Mouse (Mus musculus) adrenal gland, postnatal 25 days (tissue): ENCODE results near the gene Hist1h2bn. TPM values are rescaled to one million over a fixed set of nuclear protein-coding genes. Genes with fewer than 3 reads are reported as not detected.
"Not testable (repeated sequence)": the region's sequence is repeated elsewhere in the genome, so short reads cannot be mapped to it uniquely, and the experiment has no call there.

Source experiments
- DNase-seq: peaks from one replicate; pipeline ENCODE4 v3.0.0; 2021; ENCODE audit warnings: mixed read lengths
- long read RNA-seq: library from polyadenylated mRNA; stranded (forward); transcript quantifications from one replicate; pipeline ENCODE4 v2.0.0, GENCODE M21; 2021
- total RNA-seq: library from RNA; stranded (reverse); gene quantifications from 2 replicates; pipeline ENCODE4 v1.2.3, GENCODE M21; 2021

Hist1h2bn gene
- total RNA-seq, result 52.6 and 54.5 TPM in 2 replicates
- long read RNA-seq, result 0 reads

GRCm38 (mm10) chr13:21753524-21754285 is at the start of gene Hist1h2bn, which contains the start of gene Hist1h2ak:
Gene Hist1h2bn, plus strand, starts transcription at chr13:21754123.
Gene Hist1h2ak, minus strand, starts transcription at chr13:21753827.
- peak; percentile 18 for DNase-seq

GRCm38 (mm10) chr13:21706669-21707068 is 47.3 kb upstream of the Hist1h2bn start:
- DNase-seq, result no peak

- DNase-seq, result peak; percentile 85
Observed at GRCm38 (mm10) chr13:21710031-21710711, 43.8 kb upstream of the Hist1h2bn start.

GRCm38 (mm10) chr13:21710821-21711525 is 43.0 kb upstream of the Hist1h2bn start:
- peak; percentile 67 for DNase-seq

- no peak for DNase-seq
Observed at GRCm38 (mm10) chr13:21711698-21712097, 42.2 kb upstream of the Hist1h2bn start.

- DNase-seq, result peak; percentile 29
Observed at GRCm38 (mm10) chr13:21714725-21715124, 39.2 kb upstream of the Hist1h2bn start.

GRCm38 (mm10) chr13:21715131-21715863 is 38.6 kb upstream of the Hist1h2bn start:
- DNase-seq, result no peak

- DNase-seq, result peak; percentile 60
Observed at GRCm38 (mm10) chr13:21715864-21716539, 37.9 kb upstream of the Hist1h2bn start, which contains the start of the genes Hist1h2bl and Hist1h2ai. Gene Hist1h2bl, minus strand, starts transcription at chr13:21716143. Gene Hist1h2ai, plus strand, starts transcription at chr13:21716422.

- DNase-seq, result not testable (repeated sequence)
Observed at GRCm38 (mm10) chr13:21716540-21717391, 37.2 kb upstream of the Hist1h2bn start.

- DNase-seq, result peak; percentile 69
Observed at GRCm38 (mm10) chr13:21717397-21718357, 36.2 kb upstream of the Hist1h2bn start, which contains the start of gene Hist1h3h. Gene Hist1h3h, plus strand, starts transcription at chr13:21717659.

GRCm38 (mm10) chr13:21718381-21719080 is 35.4 kb upstream of the Hist1h2bn start:
- DNase-seq, result no peak

- DNase-seq, result not testable (repeated sequence)
Observed at GRCm38 (mm10) chr13:21721107-21721756, 32.7 kb upstream of the Hist1h2bn start.

- peak; percentile 30 for DNase-seq
Observed at GRCm38 (mm10) chr13:21721757-21722372, 32.1 kb upstream of the Hist1h2bn start, which contains the start of gene Hist1h2bm. Gene Hist1h2bm, plus strand, starts transcription at chr13:21722044.

- no peak for DNase-seq
Observed at GRCm38 (mm10) chr13:21722373-21722925, 31.5 kb upstream of the Hist1h2bn start.

- DNase-seq, result no peak
Observed at GRCm38 (mm10) chr13:21722993-21723836, 30.7 kb upstream of the Hist1h2bn start.
